ENCODE assay signal across 20 mouse cellular contexts in genomic region chr1:31178264-31178663, GRCm38 (mm10). TPM values are rescaled to one million over a fixed set of nuclear protein-coding genes. Genes with fewer than 3 reads are reported as not detected.
DNase-seq lines count a peak whose midpoint lies in the region; ATAC-seq lines count a peak whose summit lies in the region.
"Had no signal": no experiment of that assay in that cellular context is flagged by ENCODE, and none has a peak within 500 bp of the region (broad histone marks: within the 10 kb centered on the region; RNA-seq: fewer than 3 reads in every experiment).

No protein-coding gene starts in this region.

- H3K4me2 ChIP-seq in hindbrain, embryonic 16.5 days (ENCODE audit: low read length): no peak overlapping the region
- no peak overlapping the region for H3K4me2 ChIP-seq in kidney, embryonic 16.5 days (replicated peaks; ENCODE audit: low read depth, low read length)
- H3K4me2 ChIP-seq: limb, embryonic 13.5 days; lung, embryonic 14.5 days had no signal

- no peak overlapping the region for H3K27ac ChIP-seq in hindbrain, embryonic 16.5 days (ENCODE audit: low read depth, low read length)
- H3K27ac ChIP-seq in hindbrain, embryonic 10.5 days: no peak overlapping the region
- H3K27ac ChIP-seq in kidney, embryonic 16.5 days (ENCODE audit: low read length): no peak overlapping the region
- H3K27ac ChIP-seq: limb, embryonic 13.5 days had no signal

- DNase-seq in hindbrain, embryonic 10.5 days (ENCODE audit: low spot score): no peak
- DNase-seq in cerebellum, adult 9-11 months: peak; percentile 26
- DNase-seq in layer of hippocampus, postnatal 14 days (ENCODE audit: low spot score in 2 of 2): peak; percentile 51 to 83
- DNase-seq in gastrocnemius, adult 18-20 months (ENCODE audit: low spot score): no peak
- DNase-seq: adrenal gland, postnatal 10 days; gastrocnemius, postnatal 25 days; lung, embryonic 14.5 days; retina, postnatal 1 day; thymus, postnatal 25 days had no signal

- WGBS in hindbrain, embryonic 16.5 days: 33% methylated on average over 1 of the region's 1 CpGs
- 54% methylated on average over 1 of the region's 1 CpGs for WGBS in hindbrain, embryonic 10.5 days
- 71% methylated on average over 1 of the region's 1 CpGs for WGBS in kidney, embryonic 16.5 days

- peak; percentile 77; the same call in 1 of the 2 replicates for ATAC-seq in hindbrain, embryonic 16.5 days
- peak; percentile 74; the same call in 1 of the 2 replicates for ATAC-seq in cerebellum, adult (ENCODE audit: insufficient number of reproducible peaks, low FRiP score, low TSS enrichment)
- ATAC-seq in kidney, embryonic 16.5 days (ENCODE audit: low FRiP score, low TSS enrichment): no peak
- ATAC-seq: intestine, embryonic 16.5 days; Patski had no signal

- no peak overlapping the region for H3K9ac ChIP-seq in hindbrain, embryonic 16.5 days (ENCODE audit: low read depth, low read length)
- no peak overlapping the region for H3K9ac ChIP-seq in kidney, embryonic 16.5 days (replicated peaks; ENCODE audit: low read length)
- H3K9ac ChIP-seq: limb, embryonic 13.5 days; lung, embryonic 14.5 days had no signal

- H3K36me3 ChIP-seq in hindbrain, embryonic 16.5 days (ENCODE audit: control insufficient read depth, insufficient read depth, low read length): no peaks in the 10 kb centered on the region
- no peaks in the 10 kb centered on the region for H3K36me3 ChIP-seq in hindbrain, embryonic 10.5 days
- no peaks in the 10 kb centered on the region for H3K36me3 ChIP-seq in kidney, embryonic 16.5 days (ENCODE audit: insufficient read depth, low read length)
- H3K36me3 ChIP-seq: limb, embryonic 13.5 days had no signal

- no peaks in the 10 kb centered on the region for H3K9me3 ChIP-seq in hindbrain, embryonic 16.5 days (ENCODE audit: control insufficient read depth, low read length)
- no peaks in the 10 kb centered on the region for H3K9me3 ChIP-seq in hindbrain, embryonic 10.5 days
- H3K9me3 ChIP-seq in kidney, embryonic 16.5 days (ENCODE audit: low read length): no peaks in the 10 kb centered on the region
- H3K9me3 ChIP-seq: limb, embryonic 13.5 days had no signal

- no peak overlapping the region for H3K4me3 ChIP-seq in hindbrain, embryonic 16.5 days (ENCODE audit: low read length)
- H3K4me3 ChIP-seq in hindbrain, embryonic 10.5 days: no peak overlapping the region
- no peak overlapping the region for H3K4me3 ChIP-seq in kidney, embryonic 16.5 days (ENCODE audit: low read length)
- H3K4me3 ChIP-seq: limb, embryonic 13.5 days; megakaryocyte, embryonic 14.5 days had no signal

- H3K27me3 ChIP-seq in hindbrain, embryonic 16.5 days (replicated peaks; ENCODE audit: control insufficient read depth, insufficient read depth, low read length): no peaks in the 10 kb centered on the region
- no peaks in the 10 kb centered on the region for H3K27me3 ChIP-seq in hindbrain, embryonic 10.5 days (ENCODE audit: insufficient read depth, poor library complexity, severe bottlenecking)
- no peaks in the 10 kb centered on the region for H3K27me3 ChIP-seq in kidney, embryonic 16.5 days (ENCODE audit: insufficient read depth, low read length)
- H3K27me3 ChIP-seq: limb, embryonic 13.5 days; megakaryocyte, embryonic 14.5 days; Patski had no signal

- H3K4me1 ChIP-seq in hindbrain, embryonic 16.5 days (ENCODE audit: control insufficient read depth, insufficient read depth, low read depth, low read length): no peaks in the 10 kb centered on the region
- H3K4me1 ChIP-seq in hindbrain, embryonic 10.5 days (replicated peaks): no peaks in the 10 kb centered on the region
- H3K4me1 ChIP-seq in kidney, embryonic 16.5 days (ENCODE audit: insufficient read depth, low read length): no peaks in the 10 kb centered on the region
- H3K4me1 ChIP-seq: limb, embryonic 13.5 days; megakaryocyte, embryonic 14.5 days had no signal

RNA-seq across cellular contexts. Expression of gene Lgsn, which starts 2.1 kb away (rescaled TPM):
- not detected in 2 replicates for polyA plus RNA-seq in hindbrain, embryonic 16.5 days (2015; fragmentation: Nextera tagmentation; extraction: Ambion mirVana)
- polyA plus RNA-seq in hindbrain, embryonic 10.5 days (2016; fragmentation: Nextera tagmentation; extraction: Ambion mirVana): not detected in 2 replicates
- not detected for total RNA-seq in layer of hippocampus, postnatal 14 days (2021)
- not detected in 2 replicates for polyA plus RNA-seq in kidney, embryonic 16.5 days (2015; fragmentation: Nextera tagmentation; extraction: Ambion mirVana)
- total RNA-seq in gastrocnemius, adult 18-20 months (2021): not detected
- total RNA-seq: adrenal gland, postnatal 10 days; gastrocnemius, postnatal 25 days had no signal
- polyA plus RNA-seq: cortical plate, adult 2 months; heart, embryonic 16.5 days; intestine, embryonic 16.5 days; large intestine, adult 2 months; limb, embryonic 13.5 days; lung, embryonic 14.5 days; neural tube, embryonic 11.5 days; Patski had no signal

RNA-seq across cellular contexts. Expression of gene 4931428L18Rik, which starts 44.2 kb away (rescaled TPM):
- polyA plus RNA-seq in hindbrain, embryonic 16.5 days (2015; fragmentation: Nextera tagmentation; extraction: Ambion mirVana): not detected in 2 replicates
- polyA plus RNA-seq in hindbrain, embryonic 10.5 days (2016; fragmentation: Nextera tagmentation; extraction: Ambion mirVana): not detected in 2 replicates
- total RNA-seq in layer of hippocampus, postnatal 14 days (2021): not detected
- polyA plus RNA-seq in kidney, embryonic 16.5 days (2015; fragmentation: Nextera tagmentation; extraction: Ambion mirVana): not detected in 2 replicates
- not detected for total RNA-seq in gastrocnemius, adult 18-20 months (2021)
- total RNA-seq: gastrocnemius, postnatal 25 days had no signal
- polyA plus RNA-seq: cortical plate, adult 2 months; heart, embryonic 16.5 days; intestine, embryonic 16.5 days; large intestine, adult 2 months; limb, embryonic 13.5 days; lung, embryonic 14.5 days; neural tube, embryonic 11.5 days; Patski had no signal

RNA-seq across cellular contexts. Expression of gene Pih1d3, which starts 44.4 kb away (rescaled TPM):
- polyA plus RNA-seq in hindbrain, embryonic 16.5 days (2015; fragmentation: Nextera tagmentation; extraction: Ambion mirVana): not detected in 2 replicates
- not detected in 2 replicates for polyA plus RNA-seq in hindbrain, embryonic 10.5 days (2016; fragmentation: Nextera tagmentation; extraction: Ambion mirVana)
- not detected for total RNA-seq in layer of hippocampus, postnatal 14 days (2021)
- not detected in 2 replicates for polyA plus RNA-seq in kidney, embryonic 16.5 days (2015; fragmentation: Nextera tagmentation; extraction: Ambion mirVana)
- not detected for total RNA-seq in gastrocnemius, adult 18-20 months (2021)
- total RNA-seq: adrenal gland, postnatal 10 days; gastrocnemius, postnatal 25 days had no signal
- polyA plus RNA-seq: cortical plate, adult 2 months; heart, embryonic 16.5 days; intestine, embryonic 16.5 days; large intestine, adult 2 months; limb, embryonic 13.5 days; lung, embryonic 14.5 days; neural tube, embryonic 11.5 days; Patski had no signal

Comparison
In these comparisons a context has a peak if more than half of its experiments do, and no peak if none do; other contexts are left out.
1. DNase-seq: peak in cerebellum, adult 9-11 months (single experiment) and layer of hippocampus, postnatal 14 days (2 of 2); none in hindbrain, embryonic 10.5 days (single experiment) and gastrocnemius, adult 18-20 months (single experiment).